Mouse (Mus musculus) gastrocnemius, adult 8-10 months (tissue): Measurements from ENCODE around the gene Rfx8. TPM values are rescaled to one million over a fixed set of nuclear protein-coding genes. Genes with fewer than 3 reads are reported as not detected.

Source experiments
- DNase-seq, 2 experiments: peaks; one replicate each; pipeline ENCODE4 v3.0.0; 2022; ENCODE audit warnings: low spot score in 2 of 2
- total RNA-seq, 4 experiments: library from RNA; stranded (reverse); gene quantifications; 2 replicates each; pipeline ENCODE4 v1.2.4; 2022

Rfx8 gene
- total RNA-seq, 4 experiments from 2014 or later: not detected

- DNase-seq: no peak
Measured at GRCm38 (mm10) chr1:39734881-39735280, 14.1 kb upstream of the Rfx8 start.

GRCm38 (mm10) chr1:39734311-39734710, 13.5 kb upstream of the Rfx8 start:
- no peak for DNase-seq

GRCm38 (mm10) chr1:39733876-39734275, 13.1 kb upstream of the Rfx8 start:
- no peak for DNase-seq

- DNase-seq: no peak
Measured at GRCm38 (mm10) chr1:39732081-39732480, 11.3 kb upstream of the Rfx8 start.

- no peak for DNase-seq
Measured at GRCm38 (mm10) chr1:39731543-39731942, 10.7 kb upstream of the Rfx8 start.

- no peak for DNase-seq
Measured at GRCm38 (mm10) chr1:39730868-39731267, 10.1 kb upstream of the Rfx8 start.

- no peak for DNase-seq
Measured at GRCm38 (mm10) chr1:39729919-39730318, 9.1 kb upstream of the Rfx8 start.

GRCm38 (mm10) chr1:39721351-39721726, 542 bp upstream of the Rfx8 start:
- DNase-seq: no peak

GRCm38 (mm10) chr1:39720186-39720585, 611 bp downstream of the Rfx8 start:
- DNase-seq: no peak

- no peak for DNase-seq
Measured at GRCm38 (mm10) chr1:39715551-39715950, 5.2 kb downstream of the Rfx8 start.

- no peak for DNase-seq
Measured at GRCm38 (mm10) chr1:39714729-39715128, 6.1 kb downstream of the Rfx8 start.

- DNase-seq: peak; percentile 43 to 49
Measured at GRCm38 (mm10) chr1:39713842-39714658, 6.7 kb downstream of the Rfx8 start.

GRCm38 (mm10) chr1:39713300-39713699, 7.5 kb downstream of the Rfx8 start:
- DNase-seq: no peak

- DNase-seq: peak in 1 of 2 experiments; percentile 49
Measured at GRCm38 (mm10) chr1:39712261-39712660, 8.5 kb downstream of the Rfx8 start.

GRCm38 (mm10) chr1:39710604-39711003, 10.2 kb downstream of the Rfx8 start:
- no peak for DNase-seq

GRCm38 (mm10) chr1:39710016-39710415, 10.8 kb downstream of the Rfx8 start:
- DNase-seq: no peak

- no peak for DNase-seq
Measured at GRCm38 (mm10) chr1:39708778-39709177, 12.0 kb downstream of the Rfx8 start.

GRCm38 (mm10) chr1:39702216-39703046, 18.4 kb downstream of the Rfx8 start:
- DNase-seq: no peak

GRCm38 (mm10) chr1:39701274-39701602, 19.6 kb downstream of the Rfx8 start:
- no peak for DNase-seq

GRCm38 (mm10) chr1:39700599-39701273, 20.1 kb downstream of the Rfx8 start:
- no peak for DNase-seq

- DNase-seq: no peak
Measured at GRCm38 (mm10) chr1:39698456-39698855, 22.3 kb downstream of the Rfx8 start.

GRCm38 (mm10) chr1:39695198-39695597, 25.6 kb downstream of the Rfx8 start:
- no peak for DNase-seq
